Mouse (Mus musculus) heart, postnatal 36 days (tissue): ENCODE data around the gene Fam160a1. TPM values are rescaled to one million over a fixed set of nuclear protein-coding genes. Genes with fewer than 3 reads are reported as not detected.

Source experiments
- DNase-seq, 2 experiments: peaks; one replicate each; pipeline ENCODE4 v3.0.0; 2021 to 2022
- intact Hi-C: fragments of 180-260 bp; cut with DNase I; formaldehyde crosslinking; loops from one replicate; pipeline ENCODE4 v1.15.1; 2025
- total RNA-seq, 2 experiments: library from RNA; stranded (reverse); gene quantifications; 2 replicates each; pipeline ENCODE4 v1.2.3; 2021

Gene Fam160a1
- total RNA-seq, 2 experiments from 2014 or later: 46.4 to 67.6 TPM

GRCm38 (mm10) chr3:85645517-85646004 is 171.5 kb downstream of the Fam160a1 start:
- intact Hi-C loops: no loop called here
- DNase-seq: no peak

DNA sequence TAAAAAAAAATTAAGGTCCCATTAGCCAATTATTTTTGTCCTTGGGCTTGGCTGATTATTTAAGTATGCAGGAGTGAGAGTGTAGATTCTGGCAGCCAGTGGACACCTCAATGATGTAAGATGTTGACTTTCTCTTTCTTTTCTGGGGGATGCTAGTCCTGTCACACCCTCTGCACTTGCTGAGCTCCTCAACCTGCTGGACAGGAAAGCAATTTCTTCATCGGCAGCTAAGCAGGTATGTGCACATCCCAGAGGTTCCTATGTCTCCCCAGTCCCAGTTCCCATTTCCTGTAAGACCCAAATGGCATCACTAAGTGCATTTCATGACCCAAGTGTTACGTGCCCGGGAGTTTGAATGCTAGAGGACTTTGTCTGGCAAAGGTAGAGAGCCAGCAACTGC is 172.3 kb downstream of the Fam160a1 start:
- intact Hi-C loops: no loop called here

GRCm38 (mm10) chr3:85641751-85642150 is 175.3 kb downstream of the Fam160a1 start:
- intact Hi-C loops: no loop called here

More for the DNA sequence above, 172.3 kb downstream of the Fam160a1 start:
- no peak for DNase-seq

GRCm38 (mm10) chr3:85636716-85637447 is 180.2 kb downstream of the Fam160a1 start:
- intact Hi-C loops: no loop called here
- DNase-seq: peak in 1 of 2 experiments; percentile 18

More at GRCm38 (mm10) chr3:85641751-85642150, 175.3 kb downstream of the Fam160a1 start:
- DNase-seq: no peak

DNA sequence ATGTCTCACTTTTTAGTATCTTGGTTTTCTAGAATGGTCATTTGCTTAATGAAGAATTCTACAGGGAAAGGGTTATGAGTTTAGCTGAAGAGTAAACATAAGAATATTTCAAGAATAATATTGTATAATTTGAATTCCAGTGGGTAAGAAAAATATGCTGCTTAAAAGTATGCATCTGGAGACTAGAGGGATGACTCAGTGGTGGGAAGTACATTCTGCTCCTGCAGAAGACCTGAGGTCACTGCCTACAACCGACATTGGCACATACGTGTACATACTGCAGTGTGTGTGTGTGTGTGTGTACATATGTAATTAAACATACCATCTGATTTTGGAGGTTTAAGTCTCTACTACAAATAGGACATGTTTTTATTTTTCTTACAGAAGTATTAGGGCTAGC is 181.5 kb downstream of the Fam160a1 start:
- no peak for DNase-seq
- intact Hi-C loops: no loop called here

GRCm38 (mm10) chr3:85635126-85635419 is 182.0 kb downstream of the Fam160a1 start:
- no peak for DNase-seq
- intact Hi-C loops: no loop called here

GRCm38 (mm10) chr3:85634389-85635125 is 182.5 kb downstream of the Fam160a1 start:
- intact Hi-C loops: no loop called here
- DNase-seq: no peak

GRCm38 (mm10) chr3:85633733-85634132 is 183.4 kb downstream of the Fam160a1 start:
- DNase-seq: no peak
- intact Hi-C loops: no loop called here

DNA sequence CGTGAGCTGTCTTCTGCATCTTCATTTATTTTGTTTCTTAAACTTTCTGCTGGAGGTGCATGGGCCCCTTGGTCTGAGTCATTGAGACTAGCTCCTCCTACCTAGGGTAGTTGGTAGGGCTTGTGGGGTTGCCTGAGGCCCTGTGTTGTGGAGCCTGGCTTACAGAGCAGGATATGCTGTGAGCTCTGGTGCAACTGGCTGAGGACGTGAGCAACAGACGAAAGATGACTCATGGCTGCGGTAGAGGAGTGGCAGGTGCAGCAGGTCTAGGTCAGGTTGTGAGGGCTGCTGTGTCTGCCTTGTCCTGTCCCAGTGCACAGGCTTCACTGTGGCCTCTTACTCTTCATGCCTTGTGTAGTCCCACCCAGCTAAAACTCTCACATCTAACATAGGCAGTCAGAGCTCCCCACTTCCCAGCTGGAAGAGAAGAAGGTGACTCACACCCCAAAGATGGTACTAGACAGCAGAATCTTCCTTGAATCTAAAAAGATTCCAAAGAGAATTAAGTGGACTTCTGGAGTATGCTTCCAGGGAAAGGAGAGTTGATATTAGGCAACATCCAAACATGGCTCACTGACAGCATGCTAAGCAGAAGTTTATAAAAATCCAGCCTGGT is 187.1 kb downstream of the Fam160a1 start:
- intact Hi-C loops: no loop called here
- no peak for DNase-seq

DNA sequence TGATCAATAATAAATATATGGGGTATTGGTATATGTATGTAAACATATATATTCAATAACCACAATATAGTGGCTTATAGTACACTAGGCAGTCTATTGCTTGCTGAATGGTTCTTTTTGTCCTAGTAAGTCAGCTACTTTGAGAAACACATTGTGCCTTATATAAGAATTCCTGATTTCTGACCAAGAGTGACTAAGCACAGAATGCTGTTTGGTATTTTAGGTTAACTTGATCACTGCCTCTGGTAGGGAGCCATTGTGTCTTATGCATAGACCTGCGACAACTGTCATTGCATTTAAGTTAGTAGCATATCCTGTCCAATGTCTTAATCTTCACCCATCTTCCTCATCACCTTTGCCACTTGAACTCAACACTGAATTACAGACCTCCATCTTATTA is 197.3 kb downstream of the Fam160a1 start:
- intact Hi-C loops: no loop called here
- no peak for DNase-seq

- intact Hi-C loops: no loop called here
- DNase-seq: no peak
These were observed 197.7 kb downstream of the Fam160a1 start for GRCm38 (mm10) chr3:85619345-85619744.

DNA sequence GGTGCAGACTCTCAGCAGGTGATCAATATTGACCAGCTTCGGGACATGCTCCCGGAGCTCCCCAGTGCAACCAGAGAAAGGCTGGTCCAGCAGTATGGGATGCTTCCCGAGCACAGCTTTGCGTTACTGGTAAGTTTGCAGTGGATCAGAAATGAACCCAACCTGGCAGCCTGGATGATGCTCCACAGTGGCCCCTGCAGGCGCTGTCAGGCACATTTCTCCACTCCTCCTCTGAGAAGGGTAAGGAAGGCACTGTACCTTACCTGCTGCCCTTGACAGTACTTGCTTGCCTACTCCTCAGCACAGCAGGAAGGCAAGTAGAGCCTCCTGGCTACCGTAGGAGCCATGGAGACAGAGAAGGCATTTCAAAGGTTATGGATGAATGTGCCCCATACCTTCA is 198.2 kb downstream of the Fam160a1 start:
- DNase-seq: no peak
- intact Hi-C loops: no loop called here

DNA sequence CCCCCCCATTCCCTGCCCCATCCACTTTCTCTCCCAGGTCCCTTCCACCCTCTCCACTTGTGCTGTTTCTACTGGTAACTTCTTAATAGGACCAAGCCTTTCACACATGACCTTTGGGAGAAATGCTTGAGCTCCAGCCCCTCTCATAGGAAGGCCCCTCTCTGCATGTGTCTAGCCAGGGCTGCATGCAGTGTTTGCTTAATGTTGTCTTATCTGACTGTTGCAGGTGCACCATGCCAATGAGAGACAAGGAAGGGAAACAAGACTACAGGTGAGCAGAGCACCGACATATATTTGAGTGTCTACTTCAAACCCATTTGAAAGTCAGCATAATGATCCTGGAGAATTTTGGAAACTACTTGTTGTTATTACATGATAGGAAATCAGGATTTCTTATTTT is 200.7 kb downstream of the Fam160a1 start:
- intact Hi-C loops: no loop called here
- DNase-seq: no peak

Other genes starting within 250 kb of the Fam160a1 start
- 10 to 100 TPM; 43.5 to 45.2 TPM for gene Gatb, start 243.2 kb downstream of the Fam160a1 start, total RNA-seq
- 1 to 10 TPM; 4.1 to 4.7 TPM for gene Glt28d2, start 70.2 kb upstream of the Fam160a1 start, total RNA-seq
- 10 to 100 TPM; 35.9 to 45.6 TPM for gene Gm37240, start 70.2 kb upstream of the Fam160a1 start, total RNA-seq
- 10 to 100 TPM; 23.0 to 32.4 TPM for gene Sh3d19, start 153.8 kb upstream of the Fam160a1 start, total RNA-seq
- gene Prss48, start 185.2 kb upstream of the Fam160a1 start, total RNA-seq: not detected